Mouse (Mus musculus): ENCODE results near the gene Zdhhc5. TPM values are rescaled to one million over a fixed set of nuclear protein-coding genes. Genes with fewer than 3 reads are reported as not detected.

Gene Zdhhc5
- total RNA-seq, 4 experiments from 2014 or later = 58.8 to 72.1 (median 62.7) TPM

GRCm38 (mm10) chr2:84640833-84641232 is 74.1 kb downstream of the Zdhhc5 start:
- no peak for DNase-seq

GRCm38 (mm10) chr2:84638428-84639220 is 76.4 kb downstream of the Zdhhc5 start:
- no peak for DNase-seq

Small RNA genes lying within 50 kb of the gene (microRNA-seq; reads per million reads assigned to microRNA genes)
- gene Mir130a = 3,087 to 3,839 reads per million in 2 experiments

Other genes starting within 250 kb of the Zdhhc5 start
- gene Tfpi, start 238.4 kb downstream of the Zdhhc5 start, total RNA-seq (2022) = 10 to 100 TPM; 49.3 to 79.9 (median 60.1) TPM
- 100 to 1,000 TPM; 125 to 161 (median 155) TPM for gene Ctnnd1, start 64.4 kb downstream of the Zdhhc5 start, total RNA-seq (2022)
- gene Btbd18, start 56.1 kb downstream of the Zdhhc5 start, total RNA-seq (2022) = under 1 TPM in 2 of 4 experiments, not detected in 2; 0.10 to 0.12 TPM
- gene Selenoh, start 44.4 kb downstream of the Zdhhc5 start, total RNA-seq (2022) = 10 to 100 TPM; 31.8 to 49.5 (median 35.8) TPM
- gene Gm28635, start 37.1 kb downstream of the Zdhhc5 start, total RNA-seq (2022) = not detected
- gene Med19, start 36.8 kb downstream of the Zdhhc5 start, total RNA-seq (2022) = 10 to 100 TPM; 21.1 to 30.7 (median 26.0) TPM
- gene Tmx2, start 36.0 kb downstream of the Zdhhc5 start, total RNA-seq (2022) = 100 to 1,000 TPM; 161 to 203 (median 188) TPM
- gene Clp1, start 12.2 kb upstream of the Zdhhc5 start, total RNA-seq (2022) = 10 to 100 TPM; 12.6 to 15.2 (median 14.3) TPM
- 10 to 100 TPM in 2 of 4 experiments, 1 to 10 TPM in 2; 4.5 to 11.8 (median 9.7) TPM for gene Ypel4, start 18.9 kb upstream of the Zdhhc5 start, total RNA-seq (2022)
- gene Gm19426, start 28.5 kb upstream of the Zdhhc5 start, total RNA-seq (2022) = 1 to 10 TPM; 1.7 to 4.3 (median 2.8) TPM
- gene Serping1, start 60.3 kb upstream of the Zdhhc5 start, total RNA-seq (2022) = 100 to 1,000 TPM in 1 of 4 experiments, 10 to 100 TPM in 3; 80.5 to 116 (median 91.7) TPM
- gene Ube2l6, start 83.6 kb upstream of the Zdhhc5 start, total RNA-seq (2022) = 10 to 100 TPM; 13.3 to 20.7 (median 15.2) TPM
- gene Smtnl1, start 107.5 kb upstream of the Zdhhc5 start, total RNA-seq (2022) = not detected
- gene Timm10, start 111.8 kb upstream of the Zdhhc5 start, total RNA-seq (2022) = 10 to 100 TPM; 28.2 to 43.5 (median 39.5) TPM
- gene Slc43a1, start 123.7 kb upstream of the Zdhhc5 start, total RNA-seq (2022) = 1 to 10 TPM; 3.0 to 7.5 (median 5.5) TPM
- gene Rtn4rl2, start 171.5 kb upstream of the Zdhhc5 start, total RNA-seq (2022) = 1 to 10 TPM; 1.2 to 1.8 (median 1.6) TPM
- gene Slc43a3, start 221.4 kb upstream of the Zdhhc5 start, total RNA-seq (2022) = 10 to 100 TPM; 63.1 to 81.5 (median 75.7) TPM

All from adrenal gland, adult 8-10 months (tissue).